Mouse (Mus musculus) liver, embryonic 11.5 days (tissue): ENCODE measurements around the gene Rpusd1. TPM values are rescaled to one million over a fixed set of nuclear protein-coding genes. Genes with fewer than 3 reads are reported as not detected.

ENCODE experiments used
- ATAC-seq: fragments of 200-750 bp; cut with Nextera tagmentation; replicated peaks from 2 replicates; pipeline ENCODE4 v1.8.0; 2017; ENCODE audit warnings: moderate number of reproducible peaks, mild to moderate bottlenecking, moderate TSS enrichment, moderate library complexity; ENCODE audit not compliant: low FRiP score
- DNase-seq: peaks from one replicate; pipeline ENCODE4 v3.0.0-alpha.2; 2017; ENCODE audit warnings: low spot score
- H3K27ac ChIP-seq: fragments of 300-500 bp; sonication (generic); 2 replicates; pipeline ENCODE4 v1.5.1; 2014; ENCODE audit warnings: mild to moderate bottlenecking, low read depth, low read length, control low read depth
- H3K27me3 ChIP-seq: fragments of 300-500 bp; sonication (generic); replicated peaks from 2 replicates; pipeline ENCODE4 v1.6.1; 2014; ENCODE audit warnings: low read length, mixed read lengths; ENCODE audit not compliant: control insufficient read depth, insufficient read depth
- H3K36me3 ChIP-seq: fragments of 300-500 bp; sonication (generic); 2 replicates; pipeline ENCODE4 v1.6.1; 2014; ENCODE audit warnings: mild to moderate bottlenecking, low read length, moderate library complexity, mixed read lengths; ENCODE audit not compliant: control insufficient read depth, insufficient read depth
- H3K4me1 ChIP-seq: fragments of 300-500 bp; sonication (generic); replicated peaks from 2 replicates; pipeline ENCODE4 v1.6.1; 2014; ENCODE audit warnings: low read length, mixed read lengths; ENCODE audit not compliant: control insufficient read depth, insufficient read depth
- H3K4me2 ChIP-seq: fragments of 300-500 bp; sonication (generic); 2 replicates; pipeline ENCODE4 v1.6.1; 2014; ENCODE audit warnings: mild to moderate bottlenecking, control low read depth, moderate library complexity
- H3K4me3 ChIP-seq: fragments of 300-500 bp; sonication (generic); 2 replicates; pipeline ENCODE4 v1.5.1; 2014; ENCODE audit warnings: low read depth, low read length, control low read depth
- H3K9ac ChIP-seq: fragments of 300-500 bp; sonication (generic); 2 replicates; pipeline ENCODE4 v1.6.1; 2014; ENCODE audit warnings: low read depth, low read length, control low read depth
- H3K9me3 ChIP-seq: fragments of 300-500 bp; sonication (generic); 2 replicates; pipeline ENCODE4 v1.6.1; 2016; ENCODE audit warnings: low read length, inconsistent platforms, mixed read lengths; ENCODE audit not compliant: control insufficient read depth
- WGBS: fragments of 180-500 bp; shearing (Covaris S2); extraction: QIAGEN DNeasy Blood & Tissue Kit; methylation state at CpG from one replicate; pipeline ENCODE4 v1.1.7; 2014; 5-methylcytosine and 5-hydroxymethylcytosine counted together
- microRNA-seq: library from miRNA; unstranded; fragments of <30 nt; microRNA quantifications from one replicate; pipeline ENCODE4, GENCODE M21; 2017; ENCODE audit warnings: borderline number of aligned reads
- polyA plus RNA-seq: library from polyadenylated mRNA; unstranded; fragments of >200 nt; fragmentation: Nextera tagmentation; extraction: Ambion mirVana; gene quantifications from 2 replicates; pipeline ENCODE4 v1.2.1, GENCODE M21; 2014

The Rpusd1 gene
- polyA plus RNA-seq, 1 experiment from 2014 or later = 17.5 TPM

DNA sequence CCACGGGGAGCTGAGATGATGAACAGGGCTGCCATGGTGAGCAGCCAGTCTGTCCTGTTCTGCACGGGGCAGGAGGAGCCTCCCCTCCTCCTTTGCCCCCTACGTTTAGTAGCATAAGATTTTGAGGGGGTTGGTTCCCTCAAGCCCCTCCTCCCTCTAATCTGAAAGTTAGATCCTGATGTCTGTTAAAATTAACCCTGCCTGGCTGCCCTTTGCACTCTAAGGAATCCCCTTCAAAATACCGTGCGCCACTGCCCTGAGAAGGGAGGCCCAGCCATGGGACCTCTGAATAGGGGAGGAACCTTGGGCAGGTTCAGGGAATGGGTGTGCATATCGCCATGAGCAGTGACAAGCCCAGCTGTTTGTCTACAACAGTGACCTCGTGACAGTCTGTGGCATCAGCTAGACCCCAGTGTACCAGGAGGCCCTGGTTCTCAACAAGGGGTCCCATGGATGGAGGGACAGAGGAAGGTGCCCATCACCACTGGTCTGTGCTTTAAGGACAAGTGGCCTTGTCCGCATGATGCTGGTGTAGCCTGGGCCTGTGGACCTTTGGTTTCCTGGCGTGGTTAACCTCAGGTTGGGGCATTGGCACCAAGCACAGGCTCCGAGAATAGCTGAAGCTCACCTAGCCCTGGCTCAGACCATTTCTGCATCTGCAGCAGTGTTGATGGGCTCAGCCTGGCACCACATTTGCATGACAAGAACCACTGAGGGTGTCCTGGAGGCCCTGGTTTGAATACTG lies 48.0 kb downstream of the Rpusd1 start:
- H3K4me1 ChIP-seq = peaks cover 10% of the 10 kb centered on the region
- WGBS = 77% methylated on average over 10 of the region's 10 CpGs
- ATAC-seq (no peak), DNase-seq (no peak)
- H3K9ac ChIP-seq = no peak overlapping the region
- H3K4me3 ChIP-seq = no peak overlapping the region
- H3K27ac ChIP-seq = no peak overlapping the region
- 0 out of 2 replicates have a peak, but pooled peaks cover 3% of the 10 kb centered on the region for H3K27me3 ChIP-seq
- H3K9me3 ChIP-seq = no peaks in the 10 kb centered on the region
- peaks cover 8% of the 10 kb centered on the region for H3K36me3 ChIP-seq
- no peak overlapping the region for H3K4me2 ChIP-seq

DNA sequence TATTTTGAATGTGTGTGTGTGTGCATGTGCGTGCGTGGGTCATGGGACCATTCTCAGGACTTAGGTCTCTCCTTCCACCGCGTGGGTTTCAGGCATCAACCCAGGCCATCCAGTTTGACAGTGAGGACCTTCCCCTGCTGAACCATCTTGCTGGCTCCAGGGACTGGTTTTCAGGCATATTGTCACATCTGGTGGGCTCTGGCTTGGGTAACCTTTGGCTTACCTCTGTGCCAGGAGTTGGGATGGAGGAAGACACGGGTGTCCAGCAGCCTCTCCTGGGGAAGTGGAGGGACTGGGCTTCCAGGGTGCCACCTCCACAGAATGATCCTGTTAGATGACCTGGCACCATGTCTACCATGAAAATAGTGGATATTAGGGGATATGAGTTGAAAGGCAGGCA lies 50.5 kb downstream of the Rpusd1 start:
- Histone ChIP-seq H3K27me3 (no peaks in the 10 kb centered on the region), H3K36me3 (peaks cover 27% of the 10 kb centered on the region)

More for the DNA sequence above, 50.5 kb downstream of the Rpusd1 start:
- H3K4me3 ChIP-seq = no peak overlapping the region
- H3K4me1 ChIP-seq = peaks cover 10% of the 10 kb centered on the region
- no peak overlapping the region for H3K9ac ChIP-seq
- no peak overlapping the region for H3K4me2 ChIP-seq
- H3K9me3 ChIP-seq = no peaks in the 10 kb centered on the region
- ATAC-seq (no peak), DNase-seq (no peak)
- H3K27ac ChIP-seq = no peak overlapping the region
- 91% methylated on average over 5 of the region's 5 CpGs for WGBS

Small RNAs within 50 kb of the gene (microRNA-seq; reads per million reads assigned to microRNA genes)
- gene Gm25083 (not detected), gene Mir6966 (not detected)

Other genes starting within 250 kb of the Rpusd1 start
- gene Sstr5, start 230.4 kb upstream of the Rpusd1 start, polyA plus RNA-seq = not detected in 2 replicates
- gene Sox8, start 157.0 kb upstream of the Rpusd1 start, polyA plus RNA-seq = 2.4 and 3.0 TPM in 2 replicates
- gene Lmf1, start 148.6 kb upstream of the Rpusd1 start, polyA plus RNA-seq = 23.8 and 29.1 TPM in 2 replicates
- 0.42 and 1.3 TPM in 2 replicates for gene Gng13, start 10.5 kb upstream of the Rpusd1 start, polyA plus RNA-seq
- gene Chtf18, start 251 bp upstream of the Rpusd1 start, polyA plus RNA-seq = 32.0 and 35.6 TPM in 2 replicates
- gene Mslnl, start 8.4 kb downstream of the Rpusd1 start, polyA plus RNA-seq = not detected in 2 replicates
- gene Msln, start 26.7 kb downstream of the Rpusd1 start, polyA plus RNA-seq = 0.29 and 0.55 TPM in 2 replicates
- gene Narfl, start 46.1 kb downstream of the Rpusd1 start, polyA plus RNA-seq = 28.4 and 29.9 TPM in 2 replicates
- 22.7 and 25.0 TPM in 2 replicates for gene Haghl, start 58.0 kb downstream of the Rpusd1 start, polyA plus RNA-seq
- gene Ccdc78, start 58.9 kb downstream of the Rpusd1 start, polyA plus RNA-seq = 0.25 and 0.33 TPM in 2 replicates
- 83.7 and 83.8 TPM in 2 replicates for gene Fam173a, start 65.2 kb downstream of the Rpusd1 start, polyA plus RNA-seq
- gene AC134908.4, start 68.0 kb downstream of the Rpusd1 start, polyA plus RNA-seq = not detected in 2 replicates
- gene Metrn, start 69.5 kb downstream of the Rpusd1 start, polyA plus RNA-seq = 7.6 and 10.8 TPM in 2 replicates
- gene Fbxl16, start 81.4 kb downstream of the Rpusd1 start, polyA plus RNA-seq = 0.99 and 1.2 TPM in 2 replicates
- 29.8 and 31.9 TPM in 2 replicates for gene Wdr24, start 96.0 kb downstream of the Rpusd1 start, polyA plus RNA-seq
- 36.6 and 37.0 TPM in 2 replicates for gene Jmjd8, start 101.2 kb downstream of the Rpusd1 start, polyA plus RNA-seq
- gene Stub1, start 105.7 kb downstream of the Rpusd1 start, polyA plus RNA-seq = 249 and 252 TPM in 2 replicates
- gene Rhbdl1, start 109.6 kb downstream of the Rpusd1 start, polyA plus RNA-seq = 0.60 and 1.6 TPM in 2 replicates
- gene Gm20683, start 114.1 kb downstream of the Rpusd1 start, polyA plus RNA-seq = 0.78 and 1.1 TPM in 2 replicates
- gene Rhot2, start 117.2 kb downstream of the Rpusd1 start, polyA plus RNA-seq = 9.6 and 12.8 TPM in 2 replicates
- gene Wdr90, start 133.8 kb downstream of the Rpusd1 start, polyA plus RNA-seq = 22.2 and 25.7 TPM in 2 replicates
- 96.5 and 110 TPM in 2 replicates for gene Mcrip2, start 141.1 kb downstream of the Rpusd1 start, polyA plus RNA-seq
- gene Mettl26, start 147.4 kb downstream of the Rpusd1 start, polyA plus RNA-seq = 70.7 and 74.5 TPM in 2 replicates
- 2.1 and 2.4 TPM in 2 replicates for gene Wfikkn1, start 153.2 kb downstream of the Rpusd1 start, polyA plus RNA-seq
- gene Rab40c, start 192.1 kb downstream of the Rpusd1 start, polyA plus RNA-seq = 9.9 and 10.7 TPM in 2 replicates
- gene Pigq, start 217.3 kb downstream of the Rpusd1 start, polyA plus RNA-seq = 137 and 139 TPM in 2 replicates
- gene Nhlrc4, start 217.3 kb downstream of the Rpusd1 start, polyA plus RNA-seq = 0.85 and 1.4 TPM in 2 replicates
- gene A930017K11Rik, start 224.9 kb downstream of the Rpusd1 start, polyA plus RNA-seq = 0.68 and 0.85 TPM in 2 replicates